Mouse (Mus musculus): ENCODE measurements around the gene Kcnq5. TPM values are rescaled to one million over a fixed set of nuclear protein-coding genes. Genes with fewer than 3 reads are reported as not detected.

Kcnq5 gene
- polyA plus RNA-seq, 1 experiment from 2014 or later, result 1.3 TPM

DNA sequence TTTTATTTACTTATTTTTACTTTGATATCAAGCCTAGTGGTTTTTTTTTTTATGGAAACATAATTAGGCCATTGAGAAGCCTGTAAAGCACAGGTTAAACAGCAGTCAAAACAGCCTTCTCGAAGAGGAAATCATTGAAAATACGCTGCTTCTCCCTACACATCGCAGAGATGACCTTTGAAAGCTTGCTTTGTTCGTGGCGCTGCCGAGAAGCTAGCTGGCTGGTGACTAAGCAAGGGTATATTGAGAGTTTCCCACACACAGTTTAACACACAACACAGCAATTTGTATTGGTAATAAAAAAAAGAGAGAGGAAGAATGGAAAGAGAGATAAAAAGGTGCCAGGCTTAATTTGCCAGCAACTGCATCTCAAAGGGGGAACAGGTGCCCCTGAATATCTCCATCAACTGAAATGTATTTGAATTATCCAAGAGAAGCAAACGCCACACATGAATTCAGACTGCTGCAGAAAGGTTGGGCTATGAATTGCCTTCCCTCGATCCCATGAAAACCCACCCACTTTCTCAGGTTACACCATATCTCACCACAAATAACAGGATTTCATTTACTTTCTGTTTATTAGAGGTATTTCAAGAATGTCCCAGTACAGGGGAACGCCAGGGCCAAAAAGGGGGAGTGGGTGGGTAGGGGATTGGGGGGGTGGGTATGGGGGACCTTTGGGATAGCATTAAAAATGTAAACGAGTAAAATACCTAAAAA, 461.8 kb downstream of the Kcnq5 start:
- DNase-seq (ENCODE audit: low spot score), result no peak
- no peaks in the 10 kb centered on the region for H3K27me3 ChIP-seq (replicated peaks; ENCODE audit: low read depth, poor library complexity, severe bottlenecking)
- H3K27ac ChIP-seq (replicated peaks), result no peak overlapping the region
- H3K36me3 ChIP-seq (replicated peaks), result no peaks in the 10 kb centered on the region
- H3K4me3 ChIP-seq, result no peak overlapping the region
- H3K9me3 ChIP-seq, result no peaks in the 10 kb centered on the region
- H3K4me1 ChIP-seq, result peaks cover 5% of the 10 kb centered on the region; the same call in 1 of the 2 replicates
- whole genome bisulfite sequencing, result 49% methylated on average over 10 of the region's 10 CpGs

- 91% methylated on average over 3 of the region's 3 CpGs for WGBS
- no peaks in the 10 kb centered on the region for H3K9me3 ChIP-seq
These were observed 465.4 kb downstream of the Kcnq5 start for GRCm38 (mm10) chr1:21496307-21496706.

GRCm38 (mm10) chr1:21488645-21489044, 473.1 kb downstream of the Kcnq5 start:
- no peak overlapping the region for H3K4me3 ChIP-seq
- no peaks in the 10 kb centered on the region for H3K27me3 ChIP-seq (replicated peaks; ENCODE audit: low read depth, poor library complexity, severe bottlenecking)
- 0 out of 2 replicates have a peak, but pooled peaks cover 4% of the 10 kb centered on the region for H3K9me3 ChIP-seq
- 92% methylated on average over 3 of the region's 3 CpGs for WGBS
- peaks cover 7% of the 10 kb centered on the region; the same call in 1 of the 2 replicates for H3K4me1 ChIP-seq
- no peak for DNase-seq (ENCODE audit: low spot score)
- H3K27ac ChIP-seq (replicated peaks), result no peak overlapping the region
- no peaks in the 10 kb centered on the region for H3K36me3 ChIP-seq (replicated peaks)

More at GRCm38 (mm10) chr1:21496307-21496706, 465.4 kb downstream of the Kcnq5 start:
- no peaks in the 10 kb centered on the region for H3K27me3 ChIP-seq (replicated peaks; ENCODE audit: low read depth, poor library complexity, severe bottlenecking)
- no peak overlapping the region for H3K27ac ChIP-seq (replicated peaks)
- DNase-seq (ENCODE audit: low spot score), result no peak
- H3K4me3 ChIP-seq, result no peak overlapping the region
- peaks cover 5% of the 10 kb centered on the region; the same call in 1 of the 2 replicates for H3K4me1 ChIP-seq
- H3K36me3 ChIP-seq (replicated peaks), result no peaks in the 10 kb centered on the region

DNA sequence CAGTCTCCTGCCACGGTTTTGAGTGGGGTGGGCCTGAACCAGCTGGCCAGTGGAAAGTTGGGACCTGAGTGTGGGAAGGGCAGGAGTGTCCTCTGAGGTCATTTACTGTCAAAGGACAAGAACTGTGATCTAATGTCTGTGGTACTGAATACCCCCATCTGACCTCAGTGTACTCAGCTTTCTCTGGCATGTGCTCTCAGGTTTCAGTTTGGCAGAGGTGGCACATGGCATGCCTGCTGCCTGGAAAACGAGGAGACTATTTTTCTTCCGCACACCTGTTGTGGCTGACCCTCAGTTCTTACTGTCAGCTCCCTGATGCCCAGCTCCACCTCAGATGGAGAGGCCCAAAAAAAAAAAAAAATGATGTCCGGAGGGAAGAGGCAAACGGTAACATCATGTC, 475.5 kb downstream of the Kcnq5 start:
- Histone ChIP-seq H3K4me1 (peaks cover 7% of the 10 kb centered on the region; the same call in 1 of the 2 replicates), H3K27ac (replicated peaks) (no peak overlapping the region), H3K9me3 (0 out of 2 replicates have a peak, but pooled peaks cover 4% of the 10 kb centered on the region), H3K36me3 (replicated peaks) (no peaks in the 10 kb centered on the region), H3K27me3 (replicated peaks; ENCODE audit: low read depth, poor library complexity, severe bottlenecking) (no peaks in the 10 kb centered on the region), H3K4me3 (no peak overlapping the region)
- no peak for DNase-seq (ENCODE audit: low spot score)
- WGBS, result 59% methylated on average over 5 of the region's 5 CpGs

DNA sequence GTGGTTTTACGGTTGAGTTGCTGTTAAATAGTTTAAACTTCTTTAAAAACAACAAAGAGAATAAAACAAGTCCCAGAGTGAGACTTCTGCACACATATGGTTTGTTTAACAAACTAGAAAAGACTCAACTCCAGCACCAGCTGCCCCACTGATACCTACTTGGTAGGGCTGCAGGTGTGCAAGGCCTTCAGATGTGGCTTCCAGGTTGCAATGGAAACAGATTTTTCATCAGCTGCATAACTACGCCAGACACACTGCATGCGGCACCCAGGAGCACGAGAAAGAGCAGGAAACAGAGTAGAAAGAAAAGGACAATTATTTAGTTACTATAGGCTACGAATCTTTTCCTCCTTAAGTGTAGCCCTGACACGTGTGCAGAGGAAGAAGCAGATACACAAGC, 492.4 kb downstream of the Kcnq5 start:
- no peaks in the 10 kb centered on the region for H3K36me3 ChIP-seq (replicated peaks)
- 91% methylated on average over 6 of the region's 6 CpGs for WGBS
- no peaks in the 10 kb centered on the region for H3K4me1 ChIP-seq
- H3K27ac ChIP-seq (replicated peaks), result no peak overlapping the region
- no peak overlapping the region for H3K4me3 ChIP-seq
- no peak for DNase-seq (ENCODE audit: low spot score)
- H3K9me3 ChIP-seq, result no peaks in the 10 kb centered on the region
- no peaks in the 10 kb centered on the region for H3K27me3 ChIP-seq (replicated peaks; ENCODE audit: low read depth, poor library complexity, severe bottlenecking)

- DNase-seq (ENCODE audit: low spot score), result no peak
- H3K27me3 ChIP-seq (replicated peaks; ENCODE audit: low read depth, poor library complexity, severe bottlenecking), result no peaks in the 10 kb centered on the region
- no peak overlapping the region for H3K4me3 ChIP-seq
- H3K36me3 ChIP-seq (replicated peaks), result no peaks in the 10 kb centered on the region
- no peaks in the 10 kb centered on the region for H3K9me3 ChIP-seq
- H3K4me1 ChIP-seq, result no peaks in the 10 kb centered on the region
- 87% methylated on average over 4 of the region's 4 CpGs for WGBS
- H3K27ac ChIP-seq (replicated peaks), result no peak overlapping the region
These were observed 495.3 kb downstream of the Kcnq5 start for GRCm38 (mm10) chr1:21466431-21466830.

GRCm38 (mm10) chr1:21460941-21461689, 500.6 kb downstream of the Kcnq5 start:
- no peak overlapping the region for H3K27ac ChIP-seq (replicated peaks)
- H3K36me3 ChIP-seq (replicated peaks), result no peaks in the 10 kb centered on the region
- no peaks in the 10 kb centered on the region for H3K9me3 ChIP-seq
- WGBS, result 54% methylated on average over 18 of the region's 18 CpGs
- no peaks in the 10 kb centered on the region for H3K4me1 ChIP-seq
- H3K4me3 ChIP-seq, result no peak overlapping the region
- no peaks in the 10 kb centered on the region for H3K27me3 ChIP-seq (replicated peaks; ENCODE audit: low read depth, poor library complexity, severe bottlenecking)
- peak; percentile 76 for DNase-seq (ENCODE audit: low spot score)

- H3K9me3 ChIP-seq, result no peaks in the 10 kb centered on the region
- no peaks in the 10 kb centered on the region for H3K27me3 ChIP-seq (replicated peaks; ENCODE audit: low read depth, poor library complexity, severe bottlenecking)
- DNase-seq (ENCODE audit: low spot score), result no peak
- no peak overlapping the region for H3K27ac ChIP-seq (replicated peaks)
- WGBS, result 87% methylated on average over 8 of the region's 8 CpGs
- no peak overlapping the region for H3K4me3 ChIP-seq
- H3K4me1 ChIP-seq, result no peaks in the 10 kb centered on the region
- no peaks in the 10 kb centered on the region for H3K36me3 ChIP-seq (replicated peaks)
These were observed 503.2 kb downstream of the Kcnq5 start for GRCm38 (mm10) chr1:21458581-21458980.

- Histone ChIP-seq H3K4me1 (peaks cover 5% of the 10 kb centered on the region), H3K4me3 (no peak overlapping the region), H3K27me3 (replicated peaks; ENCODE audit: low read depth, poor library complexity, severe bottlenecking) (no peaks in the 10 kb centered on the region), H3K36me3 (replicated peaks) (no peaks in the 10 kb centered on the region), H3K27ac (replicated peaks) (no peak overlapping the region), H3K9me3 (no peaks in the 10 kb centered on the region)
- WGBS, result 91% methylated on average over 5 of the region's 5 CpGs
- no peak for DNase-seq (ENCODE audit: low spot score)
These were observed 505.8 kb downstream of the Kcnq5 start for GRCm38 (mm10) chr1:21455971-21456370.

GRCm38 (mm10) chr1:21448227-21448626, 513.5 kb downstream of the Kcnq5 start:
- peaks cover 4% of the 10 kb centered on the region for H3K4me1 ChIP-seq
- H3K36me3 ChIP-seq (replicated peaks), result no peaks in the 10 kb centered on the region
- H3K9me3 ChIP-seq, result no peaks in the 10 kb centered on the region
- no peak overlapping the region for H3K4me3 ChIP-seq
- 71% methylated on average over 2 of the region's 2 CpGs for WGBS
- H3K27me3 ChIP-seq (replicated peaks; ENCODE audit: low read depth, poor library complexity, severe bottlenecking), result no peaks in the 10 kb centered on the region
- no peak for DNase-seq (ENCODE audit: low spot score)
- no peak overlapping the region for H3K27ac ChIP-seq (replicated peaks)

DNA sequence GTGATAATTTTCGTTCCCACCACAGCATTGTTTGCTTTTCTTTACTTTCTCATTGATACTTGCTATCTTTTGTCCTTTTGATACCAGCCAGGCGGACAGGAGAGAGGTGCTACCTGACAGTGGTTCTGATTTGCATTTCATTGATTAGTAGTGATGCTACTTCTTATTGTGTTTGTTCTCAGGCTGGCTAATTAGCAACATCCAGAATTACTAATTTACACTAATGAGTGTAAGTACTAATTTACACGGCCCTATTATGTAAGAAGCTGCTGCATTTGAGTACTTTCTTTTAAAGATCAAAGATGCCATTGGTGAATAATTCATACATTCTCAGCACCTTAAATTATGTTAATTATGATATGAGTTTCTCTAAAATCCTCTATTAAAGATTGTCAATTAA, 525.0 kb downstream of the Kcnq5 start:
- no peak for DNase-seq (ENCODE audit: low spot score)
- Histone ChIP-seq H3K36me3 (replicated peaks) (no peaks in the 10 kb centered on the region), H3K9me3 (no peaks in the 10 kb centered on the region), H3K4me3 (no peak overlapping the region), H3K27ac (replicated peaks) (no peak overlapping the region), H3K4me1 (no peaks in the 10 kb centered on the region), H3K27me3 (replicated peaks; ENCODE audit: low read depth, poor library complexity, severe bottlenecking) (no peaks in the 10 kb centered on the region)
- WGBS, result 76% methylated on average over 3 of the region's 3 CpGs

DNA sequence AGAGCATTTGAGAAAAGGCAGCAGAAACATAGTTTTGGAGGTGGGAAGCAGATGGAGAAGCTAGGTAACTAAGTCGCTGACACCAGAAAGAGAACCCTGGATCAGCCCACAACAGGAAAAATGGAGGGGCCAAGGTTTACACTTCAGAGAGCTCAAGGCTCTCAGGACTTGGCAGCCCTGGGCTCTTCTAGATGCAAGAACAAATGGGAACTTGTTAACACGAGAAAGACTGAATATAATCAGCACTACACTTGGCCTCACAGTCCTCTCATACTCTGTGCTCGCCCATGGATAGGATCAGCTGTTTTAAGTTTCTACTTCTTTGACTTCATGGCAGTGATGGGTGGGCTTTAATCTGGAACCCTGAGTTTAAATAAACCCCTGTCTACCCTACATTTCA, 526.9 kb downstream of the Kcnq5 start:
- H3K4me3 ChIP-seq, result no peak overlapping the region
- H3K9me3 ChIP-seq, result no peaks in the 10 kb centered on the region
- H3K36me3 ChIP-seq (replicated peaks), result no peaks in the 10 kb centered on the region
- no peak for DNase-seq (ENCODE audit: low spot score)
- no peak overlapping the region for H3K27ac ChIP-seq (replicated peaks)
- WGBS, result 70% methylated on average over 3 of the region's 3 CpGs
- H3K27me3 ChIP-seq (replicated peaks; ENCODE audit: low read depth, poor library complexity, severe bottlenecking), result no peaks in the 10 kb centered on the region
- no peaks in the 10 kb centered on the region for H3K4me1 ChIP-seq

- no peaks in the 10 kb centered on the region for H3K36me3 ChIP-seq (replicated peaks)
- H3K4me3 ChIP-seq, result no peak overlapping the region
- no peak overlapping the region for H3K27ac ChIP-seq (replicated peaks)
- no peaks in the 10 kb centered on the region for H3K4me1 ChIP-seq
- no peaks in the 10 kb centered on the region for H3K9me3 ChIP-seq
- 86% methylated on average over 3 of the region's 3 CpGs for WGBS
- H3K27me3 ChIP-seq (replicated peaks; ENCODE audit: low read depth, poor library complexity, severe bottlenecking), result no peaks in the 10 kb centered on the region
- DNase-seq (ENCODE audit: low spot score), result no peak
These were observed 530.1 kb downstream of the Kcnq5 start for GRCm38 (mm10) chr1:21431666-21432065.

Data from embryonic facial prominence, embryonic 10.5 days (tissue).